Mouse (Mus musculus): ENCODE results near the gene Tfip11. TPM values are rescaled to one million over a fixed set of nuclear protein-coding genes. Genes with fewer than 3 reads are reported as not detected.

Tfip11 gene
- polyA plus RNA-seq, 1 experiment = 31.7 TPM

DNA sequence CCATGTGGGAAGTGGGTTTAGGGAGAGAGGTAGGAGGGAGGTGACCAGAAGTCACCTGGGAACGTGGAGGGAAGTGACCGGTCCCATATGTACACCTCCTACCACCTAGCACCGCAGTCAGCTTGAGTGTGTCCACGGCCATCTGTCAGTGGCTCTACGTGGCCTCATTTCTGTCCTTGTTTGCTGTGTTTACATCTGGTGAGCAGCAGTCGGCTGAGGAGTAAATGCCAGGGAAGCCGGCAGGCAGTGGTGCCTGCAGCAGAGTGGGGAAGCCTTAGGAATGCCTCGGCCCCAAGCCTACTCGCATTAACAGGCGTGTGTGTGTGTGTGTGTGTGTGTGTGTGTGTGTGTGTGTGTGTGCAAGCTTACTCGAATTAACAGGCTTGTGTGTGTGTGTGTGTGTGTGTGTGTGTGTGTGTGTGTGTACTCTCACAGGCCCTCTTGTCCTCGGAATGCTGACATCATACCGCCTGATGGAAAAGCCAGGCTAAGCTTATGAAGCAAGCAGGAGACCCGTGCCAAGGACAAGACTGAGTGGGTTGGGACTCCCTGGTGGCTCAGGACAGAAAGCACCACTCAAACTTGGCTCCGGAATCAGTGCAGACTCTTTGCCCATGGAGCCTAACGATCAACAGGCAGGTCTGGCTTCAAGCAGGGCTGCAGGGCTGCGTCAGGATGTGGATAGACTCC lies 56.6 kb downstream of the Tfip11 start:
- no peaks in the 10 kb centered on the region for H3K27me3 ChIP-seq (ENCODE audit: control insufficient read depth, insufficient read depth, insufficient read length)
- no peaks in the 10 kb centered on the region for H3K79me2 ChIP-seq (ENCODE audit: control insufficient read depth, insufficient read depth)
- H3K4me2 ChIP-seq (ENCODE audit: low read depth) = no peak overlapping the region
- H3ac ChIP-seq (ENCODE audit: control insufficient read depth, insufficient read length) = no peak overlapping the region
- no peak overlapping the region for H3K4me3 ChIP-seq
- TF ChIP-seq MYOD1 (IDR thresholded peaks at IDR 0.05; ENCODE audit: control insufficient read depth in 1 of 3, insufficient read length in 2 of 3, low read depth in 2 of 3) (no peak), TCF12 (IDR thresholded peaks at IDR 0.05; ENCODE audit: insufficient read depth, poor library complexity, severe bottlenecking) (no peak), TCF3 (IDR thresholded peaks at IDR 0.05; ENCODE audit: insufficient read length, low read depth) (no peak), REST (IDR thresholded peaks at IDR 0.05; ENCODE audit: insufficient read depth, insufficient read length) (no peak), POLR2AphosphoS2 (IDR thresholded peaks at IDR 0.05; ENCODE audit: insufficient read length, low read depth) (no peak), MAX (IDR thresholded peaks at IDR 0.05; ENCODE audit: low read depth) (no peak), E2F4 (IDR thresholded peaks at IDR 0.05; ENCODE audit: insufficient read depth) (no peak), CEBPB (IDR thresholded peaks at IDR 0.05; ENCODE audit: insufficient read depth, poor library complexity, severe bottlenecking) (no peak), USF1 (IDR thresholded peaks at IDR 0.05; ENCODE audit: low read depth) (no peak), POLR2A (IDR thresholded peaks at IDR 0.05; ENCODE audit: insufficient read length, low read depth) (no peak)
- H3K36me3 ChIP-seq (ENCODE audit: control insufficient read depth, insufficient read depth) = peaks cover 3% of the 10 kb centered on the region

DNA sequence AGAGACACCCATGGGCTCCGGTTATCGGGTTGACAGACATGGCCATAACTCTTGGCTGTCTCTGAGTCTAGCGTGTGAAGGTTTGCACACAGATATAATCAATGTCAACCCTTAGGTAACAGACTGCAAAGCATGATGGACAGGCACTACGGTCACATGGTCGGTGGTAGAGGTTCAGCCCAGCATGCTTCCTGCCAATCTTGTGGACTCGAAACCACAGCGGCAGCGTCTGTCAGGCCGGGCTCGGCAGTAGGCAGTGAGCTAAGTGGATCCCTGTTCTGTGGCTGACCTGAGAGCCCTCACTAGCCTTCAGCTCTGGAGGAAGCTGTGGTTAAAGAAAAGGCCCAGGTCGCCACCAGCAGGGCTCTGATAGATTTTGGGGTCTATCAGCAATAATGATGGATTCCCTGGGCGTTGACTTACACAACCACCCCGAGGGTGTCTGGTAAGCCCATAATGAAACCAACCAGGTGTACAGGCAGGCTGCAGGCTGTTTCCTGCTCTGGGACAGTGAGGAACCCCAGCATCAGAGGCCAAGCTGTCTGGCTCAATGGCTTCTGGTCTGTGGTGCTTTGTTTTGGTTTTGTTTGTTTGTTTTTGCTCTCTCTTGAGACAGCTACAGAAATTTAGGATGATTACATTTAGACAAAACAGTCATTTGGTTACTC lies 58.8 kb downstream of the Tfip11 start:
- Histone ChIP-seq H3K27me3 (ENCODE audit: control insufficient read depth, insufficient read depth, insufficient read length) (no peaks in the 10 kb centered on the region), H3ac (ENCODE audit: control insufficient read depth, insufficient read length) (no peak overlapping the region), H3K36me3 (ENCODE audit: control insufficient read depth, insufficient read depth) (no peaks in the 10 kb centered on the region), H3K79me2 (ENCODE audit: control insufficient read depth, insufficient read depth) (no peaks in the 10 kb centered on the region), H3K4me2 (ENCODE audit: low read depth) (no peak overlapping the region), H3K4me3 (no peak overlapping the region)
- no peak for TF ChIP-seq MYOD1 (IDR thresholded peaks at IDR 0.05; ENCODE audit: control insufficient read depth in 1 of 3, insufficient read length in 2 of 3, low read depth in 2 of 3)
- TF ChIP-seq MAX (IDR thresholded peaks at IDR 0.05; ENCODE audit: low read depth) = no peak
- TF ChIP-seq SRF (IDR thresholded peaks at IDR 0.05; ENCODE audit: control insufficient read depth, insufficient read length, low read depth) = no peak
- no peak for TF ChIP-seq TCF12 (IDR thresholded peaks at IDR 0.05; ENCODE audit: insufficient read depth, poor library complexity, severe bottlenecking)
- TF ChIP-seq CEBPB (IDR thresholded peaks at IDR 0.05; ENCODE audit: insufficient read depth, poor library complexity, severe bottlenecking) = no peak
- no peak for TF ChIP-seq E2F4 (IDR thresholded peaks at IDR 0.05; ENCODE audit: insufficient read depth)
- no peak for TF ChIP-seq MYOG (IDR thresholded peaks at IDR 0.05; ENCODE audit: control insufficient read depth in 1 of 3, insufficient read depth in 1 of 3, insufficient read length in 2 of 3, low read depth in 2 of 3)
- TF ChIP-seq TCF3 (IDR thresholded peaks at IDR 0.05; ENCODE audit: insufficient read length, low read depth) = no peak
- TF ChIP-seq USF1 (IDR thresholded peaks at IDR 0.05; ENCODE audit: low read depth) = no peak
- no peak for TF ChIP-seq REST (IDR thresholded peaks at IDR 0.05; ENCODE audit: insufficient read depth, insufficient read length)
- TF ChIP-seq POLR2A (IDR thresholded peaks at IDR 0.05; ENCODE audit: insufficient read length, low read depth) = no peak
- TF ChIP-seq POLR2AphosphoS2 (IDR thresholded peaks at IDR 0.05; ENCODE audit: insufficient read length, low read depth) = no peak

DNA sequence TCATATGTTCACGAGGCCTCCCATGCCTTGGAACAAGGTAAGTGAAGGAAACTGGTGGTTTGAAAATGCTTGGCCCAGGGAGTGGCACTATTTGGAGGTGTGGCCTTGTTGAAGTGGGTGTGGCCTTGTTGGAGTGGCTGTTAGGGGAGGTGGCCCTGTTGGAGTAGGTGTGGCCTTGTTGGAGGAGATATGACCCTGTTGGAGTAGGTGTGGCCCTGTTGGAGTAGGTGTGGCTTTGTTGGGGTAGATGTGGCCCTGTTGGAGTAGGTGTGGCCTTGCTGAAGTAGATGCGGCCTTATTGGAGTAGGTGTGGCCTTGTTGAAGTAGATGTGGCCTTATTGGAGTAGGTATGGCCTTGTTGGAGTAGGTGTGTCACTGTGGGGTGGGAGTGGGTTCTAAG lies 59.8 kb downstream of the Tfip11 start:
- no peak for TF ChIP-seq CEBPB (IDR thresholded peaks at IDR 0.05; ENCODE audit: insufficient read depth, poor library complexity, severe bottlenecking)
- no peak for TF ChIP-seq POLR2A (IDR thresholded peaks at IDR 0.05; ENCODE audit: insufficient read length, low read depth)
- no peak for TF ChIP-seq TCF12 (IDR thresholded peaks at IDR 0.05; ENCODE audit: insufficient read depth, poor library complexity, severe bottlenecking)
- TF ChIP-seq MYOD1 (IDR thresholded peaks at IDR 0.05; ENCODE audit: control insufficient read depth in 1 of 3, insufficient read length in 2 of 3, low read depth in 2 of 3) = no peak
- no peak for TF ChIP-seq TCF3 (IDR thresholded peaks at IDR 0.05; ENCODE audit: insufficient read length, low read depth)
- no peak for TF ChIP-seq REST (IDR thresholded peaks at IDR 0.05; ENCODE audit: insufficient read depth, insufficient read length)
- no peak for TF ChIP-seq E2F4 (IDR thresholded peaks at IDR 0.05; ENCODE audit: insufficient read depth)
- no peak for TF ChIP-seq POLR2AphosphoS2 (IDR thresholded peaks at IDR 0.05; ENCODE audit: insufficient read length, low read depth)
- TF ChIP-seq USF1 (IDR thresholded peaks at IDR 0.05; ENCODE audit: low read depth) = no peak
- TF ChIP-seq SRF (IDR thresholded peaks at IDR 0.05; ENCODE audit: control insufficient read depth, insufficient read length, low read depth) = no peak
- TF ChIP-seq MAX (IDR thresholded peaks at IDR 0.05; ENCODE audit: low read depth) = no peak
- no peak for TF ChIP-seq MYOG (IDR thresholded peaks at IDR 0.05; ENCODE audit: control insufficient read depth in 1 of 3, insufficient read depth in 1 of 3, insufficient read length in 2 of 3, low read depth in 2 of 3)

More for the DNA sequence above, 59.8 kb downstream of the Tfip11 start:
- no peak overlapping the region for H3K4me2 ChIP-seq (ENCODE audit: low read depth)
- H3K4me3 ChIP-seq = no peak overlapping the region
- H3ac ChIP-seq (ENCODE audit: control insufficient read depth, insufficient read length) = no peak overlapping the region
- no peaks in the 10 kb centered on the region for H3K36me3 ChIP-seq (ENCODE audit: control insufficient read depth, insufficient read depth)
- no peaks in the 10 kb centered on the region for H3K27me3 ChIP-seq (ENCODE audit: control insufficient read depth, insufficient read depth, insufficient read length)
- H3K79me2 ChIP-seq (ENCODE audit: control insufficient read depth, insufficient read depth) = no peaks in the 10 kb centered on the region

Other genes starting within 250 kb of the Tfip11 start
- 2.8 TPM for gene Cryba4, start 73.8 kb upstream of the Tfip11 start, polyA plus RNA-seq (2012; fragmentation: generic; extraction: Trizol)
- gene Crybb1, start 70.5 kb upstream of the Tfip11 start, polyA plus RNA-seq (2012; fragmentation: generic; extraction: Trizol) = 0.36 TPM
- 94.7 TPM for gene Tpst2, start 49.7 kb upstream of the Tfip11 start, polyA plus RNA-seq (2012; fragmentation: generic; extraction: Trizol)
- 19.0 TPM for gene Srrd, start 16.7 kb downstream of the Tfip11 start, polyA plus RNA-seq (2012; fragmentation: generic; extraction: Trizol)
- 19.1 TPM for gene Hps4, start 16.7 kb downstream of the Tfip11 start, polyA plus RNA-seq (2012; fragmentation: generic; extraction: Trizol)
- gene Gm6583, start 29.7 kb downstream of the Tfip11 start, polyA plus RNA-seq (2012; fragmentation: generic; extraction: Trizol) = 0.04 TPM
- gene Asphd2, start 68.5 kb downstream of the Tfip11 start, polyA plus RNA-seq (2012; fragmentation: generic; extraction: Trizol) = 0.67 TPM
- gene Gm6588, start 123.1 kb downstream of the Tfip11 start, polyA plus RNA-seq (2012; fragmentation: generic; extraction: Trizol) = not detected